Mouse (Mus musculus): ENCODE results near the gene Rnd2.

- TF ChIP-seq CTCF (IDR thresholded peaks at IDR 0.05; ENCODE audit: control insufficient read depth, insufficient read depth, insufficient read length), result no peak
- no peak for TF ChIP-seq FOSL1 (IDR thresholded peaks at IDR 0.05; ENCODE audit: insufficient read depth, low read length, poor library complexity, severe bottlenecking)
Observed at GRCm38 (mm10) chr11:101460321-101460720, 4.5 kb upstream of the Rnd2 start.
